Mouse (Mus musculus): ENCODE measurements around the gene Npcd.

- TF ChIP-seq CTCF (IDR thresholded peaks at IDR 0.05; ENCODE audit: low read depth, low read length) (no peak), POLR2AphosphoS5 (IDR thresholded peaks at IDR 0.05; ENCODE audit: insufficient replicate concordance, low read depth, low read length) (no peak), TAL1 (conservative IDR thresholded peaks at IDR 0.05; ENCODE audit: low read depth, low read length) (no peak), GATA2 (IDR thresholded peaks at IDR 0.05; ENCODE audit: borderline replicate concordance, low read depth, low read length) (no peak)
These were observed 70.3 kb downstream of the Npcd start for GRCm38 (mm10) chr15:79763601-79764246.

Measured in G1E (cell line).